Mouse (Mus musculus) olfactory bulb, adult 2 months (tissue): Measurements from ENCODE around the gene Pptc7. TPM values are rescaled to one million over a fixed set of nuclear protein-coding genes. Genes with fewer than 3 reads are reported as not detected.

Experiments used
- H3K27ac ChIP-seq: fragments of 200-500 bp; 2 replicates; pipeline ENCODE4 v1.5.1; 2012; ENCODE audit warnings: low read depth, low read length; ENCODE audit not compliant: insufficient read depth
- H3K4me1 ChIP-seq: fragments of 200-500 bp; 2 replicates; pipeline ENCODE4 v1.6.1; 2012; ENCODE audit warnings: low read length; ENCODE audit not compliant: control insufficient read depth, insufficient read depth
- H3K4me3 ChIP-seq: fragments of 200-500 bp; 2 replicates; pipeline ENCODE4 v1.5.1; 2012; ENCODE audit warnings: mild to moderate bottlenecking, low read depth, low read length, moderate library complexity; ENCODE audit not compliant: insufficient read depth
- CTCF ChIP-seq: fragments of 200-500 bp; IDR thresholded peaks from 2 replicates; pipeline ENCODE4 v1.5.1; 2012; ENCODE audit warnings: low read depth, mild to moderate bottlenecking, low read length, moderate library complexity; ENCODE audit not compliant: insufficient read depth
- POLR2A ChIP-seq: fragments of 200-500 bp; IDR thresholded peaks from 2 replicates; pipeline ENCODE4 v1.6.1; 2012; ENCODE audit warnings: mild to moderate bottlenecking, low read depth, low read length, moderate library complexity; ENCODE audit not compliant: insufficient read depth
- whole genome bisulfite sequencing: fragments of 180-500 bp; shearing (Covaris S2); methylation state at CpG from one replicate; pipeline ENCODE4 v1.1.7; 2018; 5-methylcytosine and 5-hydroxymethylcytosine counted together
- polyA plus RNA-seq: library from polyadenylated mRNA; stranded (reverse); fragments of >200 nt; gene quantifications from 2 replicates; pipeline ENCODE4 v1.2.4, GENCODE M21; 2012; ENCODE audit warnings: low replicate concordance; ENCODE audit not compliant: missing spikeins, insufficient read depth, insufficient read length

The Pptc7 gene
- polyA plus RNA-seq, 1 experiment, result not detected

GRCm38 (mm10) chr5:122280422-122280826 is 3.7 kb upstream of the Pptc7 start:
- WGBS, result 55% methylated on average over 6 of the region's 6 CpGs

DNA sequence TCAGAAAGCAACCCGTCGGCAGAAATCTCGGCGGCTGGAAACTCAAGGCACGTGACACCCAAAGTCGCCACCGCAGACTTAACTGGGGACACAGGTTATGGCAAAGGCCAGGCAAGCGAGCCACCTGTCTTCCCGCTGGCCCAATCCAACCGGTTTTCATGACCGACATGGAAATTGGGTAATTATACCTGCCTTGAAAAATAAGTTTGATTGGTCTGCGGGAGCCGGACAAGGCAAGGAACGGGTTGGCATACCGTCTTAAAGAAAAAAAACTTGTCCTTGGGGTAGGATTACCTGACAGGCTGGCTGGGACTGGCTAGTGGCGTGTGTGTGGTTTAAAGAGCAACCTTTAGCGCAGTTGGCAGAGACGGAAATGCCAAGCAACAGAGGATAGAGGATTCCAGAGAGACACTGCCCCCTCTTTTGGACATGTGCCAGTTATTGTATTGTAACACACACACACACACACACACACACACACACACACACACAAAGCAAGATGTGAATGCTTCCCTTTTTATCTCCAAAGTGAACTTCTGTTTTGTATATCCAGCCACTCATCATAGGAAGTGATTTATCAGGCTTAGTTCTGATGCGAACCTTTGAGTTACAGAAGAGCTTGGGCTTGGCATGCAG is 3.2 kb upstream of the Pptc7 start:
- Histone ChIP-seq H3K4me3 (no peak overlapping the region), H3K27ac (no peak overlapping the region), H3K4me1 (peaks cover 5% of the 10 kb centered on the region; the same call in 1 of the 2 replicates)
- TF ChIP-seq CTCF (no peak), POLR2A (no peak)
- 43% methylated on average over 19 of the region's 19 CpGs for WGBS

More at GRCm38 (mm10) chr5:122280422-122280826, 3.7 kb upstream of the Pptc7 start:
- TF ChIP-seq POLR2A (no peak), CTCF (no peak)
- Histone ChIP-seq H3K4me1 (peaks cover 5% of the 10 kb centered on the region; the same call in 1 of the 2 replicates), H3K4me3 (no peak overlapping the region), H3K27ac (no peak overlapping the region)

DNA sequence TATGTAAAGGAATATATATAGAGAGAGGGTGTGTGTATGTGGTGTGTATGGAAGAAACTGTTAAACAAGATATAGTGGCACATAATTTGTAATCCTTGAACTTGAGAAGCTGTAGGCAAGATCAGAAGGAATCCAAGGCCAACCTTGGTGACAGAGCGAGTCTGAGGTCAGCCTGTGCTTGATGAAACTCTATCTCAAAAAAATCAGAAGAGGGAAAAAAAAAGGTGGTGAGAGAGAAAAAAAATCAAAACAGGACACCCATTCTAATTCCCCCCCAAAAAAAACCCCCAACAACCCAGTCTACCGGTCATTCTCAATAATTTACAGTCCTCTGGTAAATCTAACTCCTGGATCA is 360 bp upstream of the Pptc7 start:
- Histone ChIP-seq H3K4me3 (no peak overlapping the region), H3K4me1 (peaks cover 16% of the 10 kb centered on the region), H3K27ac (no peak overlapping the region)
- no peak for TF ChIP-seq CTCF
- TF ChIP-seq POLR2A, result no peak
- 27% methylated on average over 2 of the region's 2 CpGs for WGBS

GRCm38 (mm10) chr5:122285029-122285766 is 1.0 kb downstream of the Pptc7 start:
- TF ChIP-seq CTCF (0 out of 2 replicates have a peak, but pooled peaks have one; percentile 28), POLR2A (no peak)
- Histone ChIP-seq H3K27ac (peak overlapping the region; percentile 72), H3K4me1 (peaks cover 16% of the 10 kb centered on the region), H3K4me3 (peak overlapping the region; percentile 86)
- under 1% methylated on average over 34 of the region's 34 CpGs for WGBS

- 17% methylated on average over 7 of the region's 7 CpGs for WGBS
- no peak overlapping the region for H3K27ac ChIP-seq
- H3K4me3 ChIP-seq, result peak overlapping the region; percentile 86; the same call in 1 of the 2 replicates
- peaks cover 13% of the 10 kb centered on the region for H3K4me1 ChIP-seq
- TF ChIP-seq CTCF (no peak), POLR2A (no peak)
Observed at GRCm38 (mm10) chr5:122285767-122286150, 1.6 kb downstream of the Pptc7 start.

DNA sequence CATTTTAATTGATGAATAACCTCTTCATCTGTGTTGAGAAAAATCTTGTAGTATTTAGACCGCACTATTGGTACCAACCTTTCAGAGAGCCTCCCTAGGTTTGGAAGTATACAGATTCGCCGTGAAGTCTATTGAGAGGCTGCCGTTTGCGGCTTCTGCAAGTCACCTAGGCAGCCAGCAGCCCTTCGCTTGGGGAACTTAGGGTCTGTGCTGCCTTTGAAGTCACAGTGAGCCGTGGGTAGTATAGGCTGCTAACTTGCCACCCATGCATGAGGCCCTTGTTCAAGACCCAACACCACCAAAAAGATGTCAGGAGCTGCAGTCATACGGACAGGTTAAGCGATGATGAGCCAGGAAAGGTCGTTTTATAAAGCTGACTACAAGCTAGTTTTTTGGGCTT is 2.0 kb downstream of the Pptc7 start:
- 70% methylated on average over 10 of the region's 10 CpGs for WGBS
- peaks cover 13% of the 10 kb centered on the region for H3K4me1 ChIP-seq
- H3K4me3 ChIP-seq, result peak overlapping the region; percentile 34
- TF ChIP-seq POLR2A, result no peak
- TF ChIP-seq CTCF, result no peak
- no peak overlapping the region for H3K27ac ChIP-seq

- peaks cover 17% of the 10 kb centered on the region for H3K4me1 ChIP-seq
- TF ChIP-seq POLR2A (no peak), CTCF (no peak)
- H3K4me3 ChIP-seq, result no peak overlapping the region
- 81% methylated on average over 4 of the region's 4 CpGs for WGBS
- no peak overlapping the region for H3K27ac ChIP-seq
Observed at GRCm38 (mm10) chr5:122287026-122287425, 2.9 kb downstream of the Pptc7 start.

DNA sequence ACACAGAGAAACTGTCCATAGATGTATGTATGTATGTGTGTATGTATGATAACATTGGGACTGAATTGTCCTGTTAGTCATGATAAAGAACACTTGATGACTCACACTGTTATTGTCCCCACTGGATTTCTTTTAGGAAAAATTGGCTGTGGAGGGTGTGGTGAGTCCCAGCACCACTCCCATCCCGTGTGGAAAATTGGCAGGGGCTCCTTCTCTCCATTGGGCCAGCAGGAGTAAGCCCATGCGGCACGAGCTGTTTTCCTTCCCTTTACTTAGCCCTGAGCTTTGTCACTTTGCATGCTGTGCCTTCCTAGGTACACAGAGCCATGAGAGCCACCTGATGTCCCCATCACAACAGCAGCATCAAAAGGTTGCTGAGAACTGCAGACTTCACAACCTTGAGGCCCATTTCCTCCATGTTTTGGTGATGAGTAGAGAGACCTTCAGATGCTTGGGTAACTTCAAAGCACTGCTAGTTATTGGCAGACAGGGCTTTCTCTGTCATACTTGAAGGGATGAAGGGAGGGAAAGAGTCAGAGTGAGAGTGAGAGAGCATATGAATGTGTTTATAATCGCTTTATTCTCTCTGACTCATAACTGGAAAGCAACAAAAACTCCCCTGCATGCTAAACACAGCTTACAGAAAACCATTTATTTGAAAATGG is 4.1 kb downstream of the Pptc7 start:
- peaks cover 24% of the 10 kb centered on the region for H3K4me1 ChIP-seq

GRCm38 (mm10) chr5:122291149-122291548 is 7.0 kb downstream of the Pptc7 start:
- TF ChIP-seq POLR2A (no peak), CTCF (no peak)
- 65% methylated on average over 6 of the region's 6 CpGs for WGBS
- Histone ChIP-seq H3K4me1 (peaks cover 44% of the 10 kb centered on the region), H3K4me3 (no peak overlapping the region), H3K27ac (no peak overlapping the region)

More for the DNA sequence above, 4.1 kb downstream of the Pptc7 start:
- Histone ChIP-seq H3K27ac (peak overlapping the region; percentile 46; the same call in 1 of the 2 replicates), H3K4me3 (no peak overlapping the region)
- no peak for TF ChIP-seq CTCF
- TF ChIP-seq POLR2A, result no peak
- WGBS, result 32% methylated on average over 4 of the region's 4 CpGs
